In the genomic region with DNA sequence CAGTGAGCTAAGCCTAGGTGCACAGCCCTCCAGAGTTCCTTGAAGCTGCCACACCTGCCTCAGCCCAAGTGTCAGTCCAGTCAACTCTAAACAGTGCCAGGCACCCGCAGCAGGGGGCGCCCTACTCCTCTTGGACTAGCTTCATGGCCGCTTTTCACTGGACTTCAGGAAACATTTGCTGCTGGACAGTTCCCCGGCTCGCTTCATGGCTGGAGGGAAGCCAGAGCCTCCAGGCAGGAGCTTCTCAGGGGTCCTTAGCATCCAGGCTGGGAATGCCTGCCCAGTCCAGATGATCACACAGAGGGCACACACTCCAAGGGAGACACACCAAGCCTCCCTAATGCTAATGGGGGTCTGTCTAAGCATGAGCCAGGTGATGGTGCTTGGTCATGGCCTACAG, we compare ENCODE assay signal across 9 mouse cellular contexts. TPM values are rescaled to one million over a fixed set of nuclear protein-coding genes. Genes with fewer than 3 reads are reported as not detected.
DNase-seq lines count a peak whose midpoint lies in the region; ATAC-seq and TF ChIP-seq lines count a peak whose summit lies in the region.
"Had no signal": no experiment of that assay in that cellular context is flagged by ENCODE, and none has a peak within 500 bp of the region (broad histone marks: within the 10 kb centered on the region; RNA-seq: fewer than 3 reads in every experiment).

No protein-coding gene starts in this region.

- peak; percentile 45 to 67 for DNase-seq in frontal cortex, postnatal 14 days (ENCODE audit: low spot score in 2 of 2)
- peak; percentile 51 to 64 for DNase-seq in cerebellum, adult 18-20 months
- peak; percentile 54 to 71 for DNase-seq in frontal cortex, postnatal 36 days (ENCODE audit: low spot score in 2 of 2)
- DNase-seq in limb, embryonic 10.5 days (ENCODE audit: low spot score) = peak; percentile 93
- DNase-seq in stomach, postnatal 0 days (ENCODE audit: low spot score) = peak; percentile 91

- no peak overlapping the region for H3K27ac ChIP-seq in intestine, embryonic 16.5 days (ENCODE audit: low read length)
- H3K27ac ChIP-seq in limb, embryonic 10.5 days = no peak overlapping the region
- H3K27ac ChIP-seq in stomach, postnatal 0 days (replicated peaks) = no peak overlapping the region
- H3K27ac ChIP-seq: macrophage had no signal

- ATAC-seq in frontal cortex, adult (ENCODE audit: low TSS enrichment) = no peak
- ATAC-seq in intestine, embryonic 16.5 days = peak; percentile 58
- ATAC-seq in stomach, postnatal 0 days (ENCODE audit: low FRiP score, low TSS enrichment) = peak; percentile 73; the same call in 1 of the 2 replicates

- H3K4me2 ChIP-seq in intestine, embryonic 16.5 days (ENCODE audit: low read depth, low read length) = no peak overlapping the region
- no peak overlapping the region for H3K4me2 ChIP-seq in myocyte (ENCODE audit: low read depth)
- H3K4me2 ChIP-seq in stomach, postnatal 0 days (replicated peaks; ENCODE audit: low read depth) = no peak overlapping the region

- H3K9me3 ChIP-seq in intestine, embryonic 16.5 days (ENCODE audit: control insufficient read depth, low read length) = no peaks in the 10 kb centered on the region
- no peaks in the 10 kb centered on the region for H3K9me3 ChIP-seq in limb, embryonic 10.5 days (replicated peaks)
- no peaks in the 10 kb centered on the region for H3K9me3 ChIP-seq in stomach, postnatal 0 days (ENCODE audit: control insufficient read depth, low read length)

- H3ac ChIP-seq in myocyte (ENCODE audit: control insufficient read depth, insufficient read length) = no peak overlapping the region

- TF ChIP-seq CTCF in stomach, postnatal 0 days (IDR thresholded peaks at IDR 0.05; ENCODE audit: low read depth) = peak; percentile 93

- TF ChIP-seq EP300 in stomach, postnatal 0 days (optimal IDR thresholded peaks at IDR 0.05) = no peak

- peaks cover 6% of the 10 kb centered on the region; the same call in 1 of the 2 replicates for H3K27me3 ChIP-seq in intestine, embryonic 16.5 days (replicated peaks; ENCODE audit: control insufficient read depth, insufficient read depth, low read length)
- no peaks in the 10 kb centered on the region for H3K27me3 ChIP-seq in limb, embryonic 10.5 days (ENCODE audit: low read depth, poor library complexity, severe bottlenecking)
- H3K27me3 ChIP-seq in myocyte (ENCODE audit: control insufficient read depth, insufficient read depth, insufficient read length) = no peaks in the 10 kb centered on the region
- no peaks in the 10 kb centered on the region for H3K27me3 ChIP-seq in stomach, postnatal 0 days (ENCODE audit: control insufficient read depth, insufficient read depth, low read length)

- no peak for TF ChIP-seq POLR2A in myocyte (IDR thresholded peaks at IDR 0.05; ENCODE audit: insufficient read length, low read depth)

- no peaks in the 10 kb centered on the region for H3K79me2 ChIP-seq in myocyte (ENCODE audit: control insufficient read depth, insufficient read depth)

- peaks cover 8% of the 10 kb centered on the region; the same call in 1 of the 2 replicates for H3K4me1 ChIP-seq in intestine, embryonic 16.5 days (ENCODE audit: control insufficient read depth, insufficient read depth, low read length)
- H3K4me1 ChIP-seq in limb, embryonic 10.5 days = no peaks in the 10 kb centered on the region
- H3K4me1 ChIP-seq in stomach, postnatal 0 days (replicated peaks; ENCODE audit: control insufficient read depth, insufficient read depth) = peaks cover 5% of the 10 kb centered on the region; the same call in 1 of the 2 replicates

- no peak overlapping the region for H3K9ac ChIP-seq in intestine, embryonic 16.5 days (ENCODE audit: low read depth, low read length)
- H3K9ac ChIP-seq in stomach, postnatal 0 days (ENCODE audit: low read length) = no peak overlapping the region

- WGBS in intestine, embryonic 16.5 days = 3% methylated on average over 5 of the region's 5 CpGs
- 3% methylated on average over 5 of the region's 5 CpGs for WGBS in limb, embryonic 10.5 days
- 1% methylated on average over 5 of the region's 5 CpGs for WGBS in stomach, postnatal 0 days

- no peaks in the 10 kb centered on the region for H3K36me3 ChIP-seq in intestine, embryonic 16.5 days (ENCODE audit: control insufficient read depth, insufficient read depth, low read length)
- peaks cover 2% of the 10 kb centered on the region; the same call in 1 of the 2 replicates for H3K36me3 ChIP-seq in limb, embryonic 10.5 days
- no peaks in the 10 kb centered on the region for H3K36me3 ChIP-seq in myocyte (ENCODE audit: control insufficient read depth, insufficient read depth)
- H3K36me3 ChIP-seq in stomach, postnatal 0 days (ENCODE audit: control insufficient read depth, insufficient read depth, low read length) = no peaks in the 10 kb centered on the region

- no peak overlapping the region for H3K4me3 ChIP-seq in intestine, embryonic 16.5 days (ENCODE audit: low read length)
- H3K4me3 ChIP-seq in limb, embryonic 10.5 days = no peak overlapping the region
- H3K4me3 ChIP-seq in myocyte = no peak overlapping the region
- H3K4me3 ChIP-seq in stomach, postnatal 0 days (ENCODE audit: low read depth, low read length) = no peak overlapping the region

TF ChIP-seq in myocyte, 11 proteins besides CTCF, POLR2A, EP300 and RAD21:
- TF ChIP-seq TCF12 (IDR thresholded peaks at IDR 0.05; ENCODE audit: insufficient read depth, poor library complexity, severe bottlenecking) (no peak), MAX (IDR thresholded peaks at IDR 0.05; ENCODE audit: low read depth) (no peak), MYOG (IDR thresholded peaks at IDR 0.05; ENCODE audit: control insufficient read depth in 1 of 3, insufficient read depth in 1 of 3, insufficient read length in 2 of 3, low read depth in 2 of 3) (no peak), REST (IDR thresholded peaks at IDR 0.05; ENCODE audit: insufficient read depth, insufficient read length) (peak; percentile 35), USF1 (IDR thresholded peaks at IDR 0.05; ENCODE audit: low read depth) (no peak)

RNA-seq across cellular contexts. Expression of a gene that starts 51.1 kb away (rescaled TPM):
- polyA plus RNA-seq in intestine, embryonic 16.5 days (2015; fragmentation: Nextera tagmentation; extraction: Ambion mirVana) = 13.2 and 13.3 TPM in 2 replicates
- 23.7 and 26.6 TPM in 2 replicates for polyA plus RNA-seq in limb, embryonic 10.5 days (2016; fragmentation: Nextera tagmentation; extraction: Ambion mirVana)
- polyA plus RNA-seq in myocyte (2012; fragmentation: generic; extraction: Trizol) = 10.9 TPM
- 10.0 and 10.4 TPM in 2 replicates for polyA plus RNA-seq in stomach, postnatal 0 days (2015; fragmentation: Nextera tagmentation; extraction: Ambion mirVana)
